Mouse (Mus musculus) thymus, adult 2 months (tissue): ENCODE data around the gene Atp7b.

Experiments
- CTCF ChIP-seq: fragments of 200-500 bp; IDR thresholded peaks from 2 replicates; pipeline ENCODE4 v1.5.1; 2012; ENCODE audit warnings: mild to moderate bottlenecking, control low read depth, low read length, moderate library complexity, borderline replicate concordance; ENCODE audit not compliant: control insufficient read depth, poor library complexity, insufficient read depth; ENCODE audit errors: extremely low read depth
- POLR2A ChIP-seq: fragments of 200-500 bp; IDR thresholded peaks from 2 replicates; pipeline ENCODE4 v1.6.1; 2012; ENCODE audit warnings: mild to moderate bottlenecking, low read length, control low read depth, moderate library complexity; ENCODE audit not compliant: control insufficient read depth, poor library complexity, insufficient read depth; ENCODE audit errors: extremely low read depth

DNA sequence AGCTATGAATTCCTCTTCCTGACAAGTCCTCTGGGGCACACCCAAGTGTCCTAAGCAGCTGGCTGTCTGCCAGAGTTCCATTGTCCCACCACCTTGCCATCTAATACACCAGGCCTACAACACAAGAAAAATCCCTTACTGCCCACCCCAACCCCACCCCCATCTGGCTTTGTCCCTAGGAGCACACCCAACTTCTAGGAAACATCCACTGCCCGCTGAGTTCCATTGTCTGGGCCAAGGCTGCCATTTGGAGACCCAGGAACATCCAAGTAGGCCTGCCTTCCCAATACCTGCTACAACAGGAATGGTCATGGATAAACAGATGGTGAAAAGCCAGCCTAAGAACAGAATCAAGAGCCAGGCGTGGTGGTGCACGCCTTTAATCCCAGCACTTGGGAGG is 103.8 kb downstream of the Atp7b start:
- TF ChIP-seq CTCF (no peak), POLR2A (no peak)
